Mouse (Mus musculus) stomach, postnatal 0 days (tissue): ENCODE data around the gene Atp5f1. TPM values are rescaled to one million over a fixed set of nuclear protein-coding genes. Genes with fewer than 3 reads are reported as not detected.
"Not testable (repeated sequence)": the region's sequence is repeated elsewhere in the genome, so short reads cannot be mapped to it uniquely, and the experiment has no call there.

Experiments
- ATAC-seq: fragments of 200-750 bp; cut with Nextera tagmentation; 2 replicates; pipeline ENCODE4 v1.8.0; 2017; ENCODE audit not compliant: low FRiP score, low TSS enrichment
- DNase-seq: peaks from one replicate; pipeline ENCODE4 v3.0.0-alpha.2; 2016; ENCODE audit warnings: low spot score
- H3K27ac ChIP-seq: fragments of 300-500 bp; sonication (generic); replicated peaks from 2 replicates; pipeline ENCODE4 v1.5.1; 2014; ENCODE audit warnings: mild to moderate bottlenecking, control low read depth
- H3K27me3 ChIP-seq: fragments of 300-500 bp; sonication (generic); 2 replicates; pipeline ENCODE4 v1.6.1; 2014; ENCODE audit warnings: low read length; ENCODE audit not compliant: control insufficient read depth, insufficient read depth
- H3K36me3 ChIP-seq: fragments of 300-500 bp; sonication (generic); 2 replicates; pipeline ENCODE4 v1.6.1; 2014; ENCODE audit warnings: low read length, mixed read lengths; ENCODE audit not compliant: control insufficient read depth, insufficient read depth
- H3K4me1 ChIP-seq: fragments of 300-500 bp; sonication (generic); replicated peaks from 2 replicates; pipeline ENCODE4 v1.6.1; 2014; ENCODE audit warnings: antibody characterized with exemption; ENCODE audit not compliant: control insufficient read depth, insufficient read depth
- H3K4me2 ChIP-seq: fragments of 300-500 bp; sonication (generic); replicated peaks from 2 replicates; pipeline ENCODE4 v1.6.1; 2014; ENCODE audit warnings: low read depth, mild to moderate bottlenecking, control low read depth, moderate library complexity
- H3K4me3 ChIP-seq: fragments of 300-500 bp; sonication (generic); 2 replicates; pipeline ENCODE4 v1.5.1; 2014; ENCODE audit warnings: low read depth, low read length, control low read depth
- H3K9ac ChIP-seq: fragments of 300-500 bp; sonication (generic); 2 replicates; pipeline ENCODE4 v1.6.1; 2014; ENCODE audit warnings: mild to moderate bottlenecking, low read length, control low read depth, mixed read lengths
- H3K9me3 ChIP-seq: fragments of 300-500 bp; sonication (generic); 2 replicates; pipeline ENCODE4 v1.6.1; 2016; ENCODE audit warnings: low read length; ENCODE audit not compliant: control insufficient read depth
- CTCF ChIP-seq: IDR thresholded peaks from 2 replicates; pipeline ENCODE4 v1.5.1; 2016; ENCODE audit warnings: antibody characterized with exemption, low read depth, mild to moderate bottlenecking, moderate library complexity
- EP300 ChIP-seq: optimal IDR thresholded peaks from 2 replicates; pipeline ENCODE3; 2016; ENCODE audit warnings: antibody characterized with exemption
- WGBS: fragments of 180-500 bp; shearing (Covaris S2); extraction: QIAGEN DNeasy Blood & Tissue Kit; methylation state at CpG from one replicate; pipeline ENCODE4 v1.1.7; 2014; 5-methylcytosine and 5-hydroxymethylcytosine counted together
- polyA plus RNA-seq: library from polyadenylated mRNA; unstranded; fragments of >200 nt; fragmentation: Nextera tagmentation; extraction: Ambion mirVana; gene quantifications from 2 replicates; pipeline ENCODE4 v1.2.1, GENCODE M21; 2015

The Atp5f1 gene
- polyA plus RNA-seq, 1 experiment from 2014 or later: 406 TPM

DNA sequence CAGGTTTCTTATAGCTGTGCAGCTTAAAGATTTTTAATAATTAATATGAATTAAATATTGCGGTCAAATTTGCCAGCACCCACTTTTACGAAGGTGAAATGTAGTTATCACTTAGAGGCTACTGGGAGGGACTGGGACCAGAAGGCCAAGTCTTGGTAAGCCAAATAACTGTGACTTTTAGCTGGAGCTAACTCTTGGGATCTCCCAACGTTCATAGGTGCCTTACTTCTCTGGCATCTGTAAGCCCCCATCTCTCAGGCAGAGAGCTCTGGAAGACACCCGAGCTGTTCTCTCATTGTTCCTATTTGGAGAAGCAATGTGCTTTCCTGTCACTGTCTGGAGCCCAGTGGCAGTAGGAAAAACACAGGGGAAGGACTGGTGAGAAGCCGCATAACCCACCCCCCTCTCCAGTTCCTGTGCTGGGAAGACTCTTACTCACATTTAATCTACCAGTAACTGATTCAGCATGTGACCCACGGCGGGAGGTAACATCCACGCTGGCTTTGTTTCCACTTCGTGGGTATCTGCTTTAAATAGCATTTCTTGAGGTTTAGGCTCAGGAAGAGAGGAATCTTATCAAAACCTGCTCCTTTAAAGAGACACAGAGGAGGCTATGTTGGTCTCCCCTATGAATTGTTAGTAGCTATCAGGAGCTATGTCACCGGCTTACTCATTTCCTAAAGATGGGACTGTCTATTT, 42.1 kb downstream of the Atp5f1 start:
- WGBS: 70% methylated on average over 10 of the region's 10 CpGs
- H3K4me1 ChIP-seq: no peaks in the 10 kb centered on the region

GRCm38 (mm10) chr3:105916455-105916854, 43.4 kb downstream of the Atp5f1 start:
- not testable (repeated sequence) for DNase-seq, H3K27me3 ChIP-seq

More for the DNA sequence above, 42.1 kb downstream of the Atp5f1 start:
- DNase-seq (no peak), ATAC-seq (no peak)
- H3K9ac ChIP-seq: no peak overlapping the region
- no peaks in the 10 kb centered on the region for H3K27me3 ChIP-seq
- H3K27ac ChIP-seq: no peak overlapping the region
- no peak overlapping the region for H3K4me2 ChIP-seq
- H3K9me3 ChIP-seq: no peaks in the 10 kb centered on the region
- no peak overlapping the region for H3K4me3 ChIP-seq
- H3K36me3 ChIP-seq: no peaks in the 10 kb centered on the region
- TF ChIP-seq CTCF: no peak
- no peak for TF ChIP-seq EP300

DNA sequence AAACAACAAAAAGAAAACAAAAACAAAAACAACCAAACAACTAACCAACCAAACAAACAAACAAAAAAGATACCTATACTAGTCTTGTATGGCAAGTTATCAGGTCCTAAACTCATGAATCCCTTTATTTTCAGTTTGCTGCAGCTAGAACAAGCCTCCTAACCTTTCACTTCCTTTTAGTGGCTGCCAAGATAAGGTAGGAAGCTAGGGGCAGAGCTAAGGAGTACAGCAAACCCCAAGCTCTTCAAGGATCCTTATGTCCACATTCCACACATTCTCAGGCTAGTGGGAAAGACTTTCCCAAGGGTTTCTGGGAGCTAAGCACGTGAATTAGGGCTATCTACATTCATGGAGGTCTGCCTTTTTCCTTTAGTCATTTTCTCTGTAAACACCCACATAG, 44.6 kb downstream of the Atp5f1 start:
- H3K36me3 ChIP-seq: no peaks in the 10 kb centered on the region
- DNase-seq: no peak
- 30% methylated on average over 1 of the region's 1 CpGs for WGBS
- H3K27me3 ChIP-seq: no peaks in the 10 kb centered on the region
- no peak overlapping the region for H3K4me2 ChIP-seq
- H3K4me1 ChIP-seq: no peaks in the 10 kb centered on the region
- H3K9me3 ChIP-seq: no peaks in the 10 kb centered on the region
- H3K27ac ChIP-seq: no peak overlapping the region
- H3K9ac ChIP-seq: no peak overlapping the region
- TF ChIP-seq CTCF (no peak), EP300 (no peak)
- no peak for ATAC-seq
- no peak overlapping the region for H3K4me3 ChIP-seq

More at GRCm38 (mm10) chr3:105916455-105916854, 43.4 kb downstream of the Atp5f1 start:
- not testable (repeated sequence) for H3K27ac ChIP-seq, H3K9me3 ChIP-seq, H3K4me1 ChIP-seq, H3K4me2 ChIP-seq, ATAC-seq, H3K9ac ChIP-seq, H3K36me3 ChIP-seq, H3K4me3 ChIP-seq

DNA sequence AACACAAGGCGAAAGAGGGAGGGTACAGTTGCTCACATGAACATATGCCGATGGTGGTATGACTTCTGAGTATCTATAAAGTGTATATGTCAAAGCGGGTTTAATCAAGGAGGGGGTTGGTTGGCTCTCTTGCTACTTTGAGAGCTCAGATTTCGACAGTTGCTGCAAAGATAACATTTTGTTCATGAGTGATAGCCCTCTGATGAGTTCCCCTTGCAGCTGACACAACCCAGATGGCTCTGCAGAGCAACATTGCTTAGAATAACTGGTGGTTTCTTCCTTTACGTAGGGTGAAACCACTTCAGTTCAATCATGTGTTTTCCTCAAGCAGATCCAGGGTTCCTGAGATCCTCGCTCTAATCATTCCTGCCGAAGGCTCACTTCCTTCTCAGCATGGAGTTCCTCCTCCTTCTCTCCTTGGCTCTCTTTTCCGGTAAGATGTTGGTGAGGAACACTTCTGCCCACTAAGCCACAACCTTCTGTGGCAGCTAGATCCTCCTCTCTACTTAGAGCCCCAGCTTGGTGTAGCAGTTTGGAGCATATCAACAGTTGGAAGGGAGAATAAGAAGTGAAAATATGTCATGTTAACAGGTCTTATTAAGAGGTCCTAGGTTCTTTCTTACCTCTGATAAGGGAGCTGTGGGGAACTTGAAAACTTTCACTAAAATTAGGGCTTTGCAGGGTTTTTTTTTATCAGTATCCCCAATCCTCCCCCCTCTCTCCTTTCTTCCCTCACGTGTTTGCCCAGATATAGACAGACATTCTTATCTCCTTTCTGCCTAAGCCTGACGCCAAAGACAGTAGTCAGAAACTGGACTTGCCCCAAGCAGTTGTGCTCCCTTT, 45.8 kb downstream of the Atp5f1 start:
- no peak for TF ChIP-seq CTCF
- no peak for TF ChIP-seq EP300
- Histone ChIP-seq H3K36me3 (no peaks in the 10 kb centered on the region), H3K9ac (no peak overlapping the region), H3K9me3 (no peaks in the 10 kb centered on the region), H3K27ac (no peak overlapping the region), H3K4me3 (no peak overlapping the region), H3K27me3 (no peaks in the 10 kb centered on the region), H3K4me2 (no peak overlapping the region), H3K4me1 (no peaks in the 10 kb centered on the region)
- 46% methylated on average over 10 of the region's 10 CpGs for WGBS
- DNase-seq (no peak), ATAC-seq (no peak)

- no peak for ATAC-seq
- no peak overlapping the region for H3K27ac ChIP-seq
- no peak overlapping the region for H3K4me3 ChIP-seq
- H3K9ac ChIP-seq: no peak overlapping the region
- no peak overlapping the region for H3K4me2 ChIP-seq
- 56% methylated on average over 9 of the region's 9 CpGs for WGBS
- H3K27me3 ChIP-seq: no peaks in the 10 kb centered on the region
- H3K36me3 ChIP-seq: no peaks in the 10 kb centered on the region
- no peaks in the 10 kb centered on the region for H3K4me1 ChIP-seq
- H3K9me3 ChIP-seq: no peaks in the 10 kb centered on the region
- no peak for DNase-seq
- TF ChIP-seq EP300: no peak
- no peak for TF ChIP-seq CTCF
Measured at GRCm38 (mm10) chr3:105912097-105912880, 47.6 kb downstream of the Atp5f1 start.
